Mouse (Mus musculus) Patski (cell line): ENCODE measurements around the gene Dcaf7. TPM values are rescaled to one million over a fixed set of nuclear protein-coding genes. Genes with fewer than 3 reads are reported as not detected.

ENCODE experiments used
- ATAC-seq: fragments of 100-300 bp; one replicate; pipeline ENCODE4 v1.8.0; 2021
- CTCF ChIA-PET: fragments of 350-600 bp; sonication (Branson Sonifier 250); formaldehyde crosslinking; loops from one replicate; lab custom pipeline; 2022; ENCODE audit warnings: inconsistent platforms; lab: Charles Lee
- POLR2A ChIA-PET: fragments of 350-600 bp; sonication (Branson Sonifier 250); formaldehyde crosslinking; loops from one replicate; lab custom pipeline; 2022; ENCODE audit warnings: antibody characterized with exemption, inconsistent platforms; lab: Charles Lee
- DNase-seq: peaks from one replicate; pipeline ENCODE4 v3.0.0-alpha.2; 2011; ENCODE audit warnings: low read depth, low spot score
- H3K27me3 ChIP-seq: fragments of 371-371 bp; one replicate; pipeline ENCODE4 v1.5.1; 2021
- CTCF ChIP-seq: fragments of 100-300 bp; IDR thresholded peaks from one replicate; pipeline ENCODE4 v1.5.1; 2021
- in situ Hi-C: fragments of 300-500 bp; cut with MboI; formaldehyde crosslinking; loops from 3 replicates; pipeline ENCODE4 v1.11.1; 2018; ENCODE audit warnings: low pct_unique_long_range_greater_than_20kb, mixed read lengths
- polyA plus RNA-seq: library from polyadenylated mRNA; unstranded; gene quantifications from one replicate; pipeline ENCODE4 v1.2.3, GENCODE M21; 2021

Gene Dcaf7
- polyA plus RNA-seq, 1 experiment from 2014 or later: 52.8 TPM

DNA sequence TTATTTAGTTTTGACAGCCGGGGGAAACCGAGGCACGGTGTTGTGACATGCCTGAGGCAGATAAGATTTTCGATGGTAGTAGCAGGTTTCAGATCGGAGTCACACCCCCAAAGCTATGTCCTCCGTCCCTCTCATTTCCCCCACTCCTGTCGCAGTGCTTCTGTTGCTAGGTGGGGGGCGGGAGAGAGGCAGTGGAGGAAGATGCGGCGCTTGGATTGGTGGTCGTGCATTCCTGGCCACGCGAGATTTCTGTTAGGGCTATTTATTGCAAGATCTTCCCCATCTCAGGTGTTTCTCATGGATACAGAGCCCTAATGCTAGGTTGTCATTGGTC is 713 bp downstream of the Dcaf7 start:
- TF ChIP-seq CTCF: no peak
- POLR2A ChIA-PET: interaction anchor here (0.5 kb wide), 1 partner anchor 93 kb away, joined by 3 read pairs; no protein-coding TSS in a partner anchor
- ATAC-seq (no peak), DNase-seq (no peak)
- in situ Hi-C loops: no loop called here
- no peaks in the 10 kb centered on the region for H3K27me3 ChIP-seq
- CTCF ChIA-PET: interaction anchor here (2.2 kb wide), 1 partner anchor 11 kb away, joined by 9 read pairs; no protein-coding TSS in a partner anchor

- ChIA-PET CTCF (no interaction called here), POLR2A (no interaction called here)
- in situ Hi-C loops: no loop called here
- no peak for TF ChIP-seq CTCF
- no peak for DNase-seq
- H3K27me3 ChIP-seq: no peaks in the 10 kb centered on the region
- no peak for ATAC-seq
Observed at GRCm38 (mm10) chr11:106044349-106044748, 7.7 kb downstream of the Dcaf7 start.

GRCm38 (mm10) chr11:106045256-106045655 is 8.6 kb downstream of the Dcaf7 start:
- CTCF ChIA-PET: interaction anchor here (1.0 to 1.9 kb wide), 2 partner anchors 9 to 18 kb away, joined by 3 to 6 read pairs; no protein-coding TSS in a partner anchor
- TF ChIP-seq CTCF: no peak
- POLR2A ChIA-PET: no interaction called here
- H3K27me3 ChIP-seq: no peaks in the 10 kb centered on the region
- no peak for DNase-seq
- no peak for ATAC-seq
- in situ Hi-C loops: no loop called here

DNA sequence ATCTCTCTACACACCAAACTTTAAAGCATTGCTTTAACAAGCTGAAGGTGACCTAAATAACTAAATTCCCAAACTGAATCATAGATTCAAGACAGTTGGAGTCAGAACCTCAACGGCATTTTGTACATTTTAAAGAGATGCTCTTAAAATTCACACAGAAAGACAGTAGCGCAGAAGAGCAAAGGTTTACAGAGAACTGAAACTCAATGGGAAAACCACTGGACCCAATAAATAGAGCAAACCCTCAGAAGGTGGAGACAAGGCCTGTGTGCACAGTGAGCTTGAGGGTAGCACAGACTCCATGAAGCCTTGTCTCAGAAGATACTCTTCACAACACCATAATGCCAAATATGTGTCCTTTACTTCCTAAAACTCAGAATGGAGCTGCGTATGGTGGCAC is 9.1 kb downstream of the Dcaf7 start:
- DNase-seq (no peak), ATAC-seq (no peak)
- no peaks in the 10 kb centered on the region for H3K27me3 ChIP-seq
- CTCF ChIA-PET: interaction anchor here (1.0 to 1.9 kb wide), 2 partner anchors 8 to 19 kb away, joined by 3 to 6 read pairs; no protein-coding TSS in a partner anchor
- POLR2A ChIA-PET: no interaction called here
- no peak for TF ChIP-seq CTCF
- in situ Hi-C loops: no loop called here

- DNase-seq: no peak
- no peaks in the 10 kb centered on the region for H3K27me3 ChIP-seq
- ChIA-PET CTCF (interaction anchor here (1.9 kb wide), 1 partner anchor 20 kb away, joined by 6 read pairs; no protein-coding TSS in a partner anchor), POLR2A (no interaction called here)
- in situ Hi-C loops: no loop called here
- no peak for TF ChIP-seq CTCF
- ATAC-seq: no peak
Observed at GRCm38 (mm10) chr11:106046584-106046983, 9.9 kb downstream of the Dcaf7 start.

DNA sequence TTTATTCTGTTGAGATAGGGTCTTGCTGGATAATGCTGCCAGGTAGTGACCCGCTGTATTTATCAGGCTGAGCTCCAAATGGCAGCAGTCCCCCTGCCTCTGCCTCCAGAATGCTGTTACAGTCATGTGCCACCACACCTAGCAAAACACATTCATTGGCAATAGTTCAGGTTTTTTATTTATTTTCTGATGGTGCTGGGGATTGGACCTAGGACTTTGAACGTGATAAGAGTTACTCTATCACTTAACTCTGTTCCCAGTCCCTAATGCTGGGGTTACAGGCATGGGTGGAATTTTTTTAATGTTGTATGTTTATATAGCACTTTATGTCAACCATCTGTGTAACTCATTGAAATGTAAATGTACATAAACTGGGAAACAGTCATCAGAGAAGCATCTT is 17.2 kb downstream of the Dcaf7 start:
- ATAC-seq (no peak), DNase-seq (no peak)
- no peak for TF ChIP-seq CTCF
- ChIA-PET CTCF (interaction anchor here (1.5 kb wide), 2 partner anchors 8 kb away, joined by 3 to 6 read pairs; no protein-coding TSS in a partner anchor), POLR2A (no interaction called here)
- H3K27me3 ChIP-seq: no peaks in the 10 kb centered on the region
- in situ Hi-C loops: no loop called here

DNA sequence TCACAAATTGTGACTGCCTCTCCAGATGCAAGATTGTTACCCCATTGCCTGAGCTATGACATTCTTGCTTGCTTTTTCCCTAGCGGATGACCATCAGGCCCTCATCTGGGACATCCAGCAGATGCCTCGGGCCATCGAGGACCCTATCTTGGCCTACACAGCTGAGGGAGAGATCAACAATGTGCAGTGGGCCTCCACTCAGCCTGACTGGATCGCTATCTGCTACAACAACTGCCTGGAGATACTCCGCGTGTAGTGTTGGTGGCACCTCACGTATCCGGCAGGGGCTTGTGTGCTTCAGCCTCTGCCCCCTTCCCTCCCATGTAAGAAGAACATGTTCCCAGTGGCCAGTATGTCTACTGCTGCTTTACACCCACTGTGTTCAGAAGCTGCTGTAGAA is 17.9 kb downstream of the Dcaf7 start:
- TF ChIP-seq CTCF: no peak
- ATAC-seq: no peak
- in situ Hi-C loops: no loop called here
- POLR2A ChIA-PET: no interaction called here
- no peak for DNase-seq
- no peaks in the 10 kb centered on the region for H3K27me3 ChIP-seq
- CTCF ChIA-PET: interaction anchor here (1.5 kb wide), 1 partner anchor 9 kb away, joined by 3 read pairs; no protein-coding TSS in a partner anchor

DNA sequence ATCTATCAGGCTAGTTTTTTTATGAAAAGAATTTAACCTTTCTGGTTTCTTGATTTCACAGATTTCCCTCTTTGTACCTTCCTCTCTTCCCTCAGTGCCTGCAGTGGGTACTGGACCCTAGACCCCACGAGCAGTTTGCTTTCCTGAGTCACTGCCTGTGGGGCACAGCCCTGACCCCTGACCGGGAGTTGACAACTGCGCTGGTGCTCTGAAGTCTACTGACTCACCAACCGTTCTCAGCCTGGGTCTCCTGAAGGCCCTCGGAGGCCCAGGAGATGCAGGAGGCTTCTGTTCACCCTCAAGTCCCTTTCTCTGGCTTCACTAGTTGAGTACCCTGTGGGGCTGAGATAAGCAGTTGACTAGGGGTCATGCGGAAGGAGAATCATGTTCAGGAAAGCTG is 18.7 kb downstream of the Dcaf7 start:
- DNase-seq (no peak), ATAC-seq (no peak)
- H3K27me3 ChIP-seq: no peaks in the 10 kb centered on the region
- ChIA-PET POLR2A (interaction anchor here (0.5 kb wide), 1 partner anchor 30 kb away, joined by 4 read pairs; no protein-coding TSS in a partner anchor), CTCF (no interaction called here)
- in situ Hi-C loops: no loop called here
- no peak for TF ChIP-seq CTCF

- in situ Hi-C loops: no loop called here
- DNase-seq (no peak), ATAC-seq (no peak)
- ChIA-PET CTCF (no interaction called here), POLR2A (no interaction called here)
- no peak for TF ChIP-seq CTCF
- no peaks in the 10 kb centered on the region for H3K27me3 ChIP-seq
Observed at GRCm38 (mm10) chr11:106056819-106057491, 20.3 kb downstream of the Dcaf7 start.

DNA sequence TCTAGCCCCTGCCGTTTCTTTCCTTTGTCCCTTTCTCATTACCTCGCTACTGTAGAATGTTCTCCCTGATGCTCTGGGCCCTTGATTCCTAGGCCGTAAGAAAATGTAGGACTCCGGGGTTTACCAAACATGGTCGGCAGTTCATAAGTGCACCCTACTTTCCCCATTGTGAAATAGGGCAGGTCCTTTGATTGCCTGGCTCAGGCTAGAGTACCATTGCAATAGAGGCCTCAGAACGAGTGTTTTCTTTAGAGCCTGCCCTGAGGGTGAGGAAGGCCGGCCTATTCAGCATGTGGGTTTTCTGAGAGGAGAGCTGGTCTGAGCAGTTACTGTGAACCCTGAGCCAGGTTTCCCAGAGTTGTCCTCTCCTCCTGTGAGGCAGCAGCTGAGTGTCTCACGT is 21.3 kb downstream of the Dcaf7 start:
- CTCF ChIA-PET: no interaction called here
- in situ Hi-C loops: no loop called here
- POLR2A ChIA-PET: no interaction called here
- no peaks in the 10 kb centered on the region for H3K27me3 ChIP-seq
- TF ChIP-seq CTCF: no peak
- DNase-seq: no peak
- no peak for ATAC-seq

DNA sequence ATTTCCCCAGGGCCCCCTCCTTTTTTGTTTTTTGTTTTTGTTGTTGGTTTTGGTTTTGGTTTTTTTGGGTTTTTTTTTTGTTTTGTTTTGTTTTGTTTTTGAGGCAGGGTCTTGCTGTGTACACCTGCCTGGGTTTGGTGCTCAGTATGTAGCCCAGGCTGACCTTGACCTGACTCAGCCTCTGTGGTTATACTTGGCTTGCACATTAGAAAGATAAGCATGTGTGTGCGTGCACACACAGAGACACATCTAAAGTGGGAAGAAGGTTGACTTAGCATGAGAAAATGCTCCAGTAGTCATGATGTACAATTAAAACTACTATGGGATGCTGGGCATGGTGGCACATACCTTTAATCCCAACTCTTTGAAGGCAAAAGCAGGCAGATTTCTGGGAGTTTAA is 23.9 kb downstream of the Dcaf7 start:
- ATAC-seq: no peak
- TF ChIP-seq CTCF: no peak
- in situ Hi-C loops: no loop called here

More for the DNA sequence above, 23.9 kb downstream of the Dcaf7 start:
- DNase-seq: no peak
- ChIA-PET POLR2A (no interaction called here), CTCF (interaction anchor here (2.0 kb wide), 1 partner anchor 36 kb away, joined by 4 read pairs; no protein-coding TSS in a partner anchor)
- H3K27me3 ChIP-seq: no peaks in the 10 kb centered on the region
